Mouse (Mus musculus) heart, adult 2 months (tissue): Measurements from ENCODE around the gene Gm20388. TPM values are rescaled to one million over a fixed set of nuclear protein-coding genes. Genes with fewer than 3 reads are reported as not detected.

ENCODE experiments used
- DNase-seq, 2 experiments: peaks; one replicate each; pipeline ENCODE4 v3.0.0; 2021
- H3K27ac ChIP-seq: fragments of 200-600 bp; 2 replicates; pipeline ENCODE4 v1.8.1; 2022
- H3K27me3 ChIP-seq: fragments of 200-500 bp; 2 replicates; pipeline ENCODE4 v1.6.1; 2012; ENCODE audit warnings: mild to moderate bottlenecking, low read length, inconsistent platforms, mixed read lengths; ENCODE audit not compliant: control insufficient read depth, insufficient read depth
- H3K36me3 ChIP-seq: fragments of 200-500 bp; 2 replicates; pipeline ENCODE4 v1.6.1; 2012; ENCODE audit warnings: low read length, inconsistent platforms; ENCODE audit not compliant: control insufficient read depth, insufficient read depth
- H3K4me1 ChIP-seq: fragments of 200-500 bp; 2 replicates; pipeline ENCODE4 v1.6.1; 2011; ENCODE audit warnings: low read length; ENCODE audit not compliant: control insufficient read depth, insufficient read depth
- H3K4me3 ChIP-seq: fragments of 200-600 bp; 2 replicates; pipeline ENCODE4 v1.8.1; 2022
- H3K79me2 ChIP-seq: fragments of 200-500 bp; replicated peaks from 2 replicates; pipeline ENCODE4 v1.6.1; 2012; ENCODE audit warnings: mild to moderate bottlenecking, inconsistent platforms, low read length, moderate library complexity, mixed read lengths; ENCODE audit not compliant: control insufficient read depth, insufficient read depth
- H3K9ac ChIP-seq: fragments of 200-500 bp; 2 replicates; pipeline ENCODE4 v1.6.1; 2012; ENCODE audit warnings: low read depth, mild to moderate bottlenecking, control low read depth, inconsistent platforms, low read length, mixed read lengths
- CTCF ChIP-seq: fragments of 200-600 bp; IDR thresholded peaks from 2 replicates; pipeline ENCODE4 v1.8.1; 2022; ENCODE audit warnings: antibody characterized with exemption, mild to moderate bottlenecking, moderate library complexity
- EP300 ChIP-seq: fragments of 200-500 bp; IDR thresholded peaks from 2 replicates; pipeline ENCODE4 v1.6.1; 2011; ENCODE audit warnings: low read depth, low read length, control low read depth; ENCODE audit not compliant: insufficient read depth
- POLR2A ChIP-seq: fragments of 200-500 bp; IDR thresholded peaks from 2 replicates; pipeline ENCODE4 v1.6.1; 2011; ENCODE audit warnings: mild to moderate bottlenecking, low read depth, low read length, control low read depth; ENCODE audit not compliant: insufficient read depth
- WGBS: fragments of 180-500 bp; shearing (Covaris S2); methylation state at CpG from one replicate; pipeline ENCODE4 v1.1.7; 2018; 5-methylcytosine and 5-hydroxymethylcytosine counted together
- intact Hi-C: fragments of 180-260 bp; cut with DNase I; formaldehyde crosslinking; loops from one replicate; pipeline ENCODE4 v1.15.1; 2025
- polyA plus RNA-seq: library from polyadenylated mRNA; depleted of rRNA; stranded (reverse); fragments of >200 nt; gene quantifications from 2 replicates; pipeline ENCODE4 v1.2.3, GENCODE M21; 2012
- total RNA-seq, 2 experiments: library from RNA; stranded (reverse); gene quantifications; 2 replicates each; pipeline ENCODE4 v1.2.3; 2021

Gene Gm20388
- total and polyA plus RNA-seq, 3 experiments: 1.8 to 32.3 TPM; not detected in 1

DNA sequence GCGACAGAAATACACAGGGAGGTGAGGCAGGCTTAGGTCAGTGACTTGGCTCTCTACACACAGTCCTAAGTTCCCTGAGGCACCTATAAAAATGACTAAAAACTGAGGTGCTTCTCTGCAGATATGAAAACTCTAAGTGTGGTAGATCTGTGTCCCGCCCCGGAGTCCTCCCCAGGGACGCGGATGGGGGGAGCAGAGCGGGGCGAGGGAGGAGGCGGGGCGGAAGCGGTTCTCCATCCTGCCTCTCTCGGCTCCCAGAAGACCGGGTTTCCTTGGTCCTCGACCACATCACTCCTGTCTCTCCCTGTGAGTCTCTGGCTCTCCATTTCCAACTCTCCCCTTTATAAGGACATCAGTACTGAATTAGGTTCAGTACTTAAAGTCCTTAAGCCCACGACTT is 2433.1 kb downstream of the Gm20388 start:
- no peaks in the 10 kb centered on the region for H3K27me3 ChIP-seq
- H3K27ac ChIP-seq: peak overlapping the region; percentile 49; the same call in 1 of the 2 replicates
- TF ChIP-seq CTCF (no peak), POLR2A (peak; percentile 54; the same call in 1 of the 2 replicates)
- no peaks in the 10 kb centered on the region for H3K79me2 ChIP-seq
- 1% methylated on average over 14 of the region's 14 CpGs for WGBS
- no peaks in the 10 kb centered on the region for H3K36me3 ChIP-seq
- peaks cover 13% of the 10 kb centered on the region for H3K4me1 ChIP-seq
- H3K4me3 ChIP-seq: peak overlapping the region; percentile 26; the same call in 1 of the 2 replicates
- intact Hi-C loops: loop anchor here (2.0 kb wide), 1 partner anchor 25 kb away; no protein-coding TSS in a partner anchor
- H3K9ac ChIP-seq: no peak overlapping the region
- DNase-seq: peak; percentile 61 to 62

DNA sequence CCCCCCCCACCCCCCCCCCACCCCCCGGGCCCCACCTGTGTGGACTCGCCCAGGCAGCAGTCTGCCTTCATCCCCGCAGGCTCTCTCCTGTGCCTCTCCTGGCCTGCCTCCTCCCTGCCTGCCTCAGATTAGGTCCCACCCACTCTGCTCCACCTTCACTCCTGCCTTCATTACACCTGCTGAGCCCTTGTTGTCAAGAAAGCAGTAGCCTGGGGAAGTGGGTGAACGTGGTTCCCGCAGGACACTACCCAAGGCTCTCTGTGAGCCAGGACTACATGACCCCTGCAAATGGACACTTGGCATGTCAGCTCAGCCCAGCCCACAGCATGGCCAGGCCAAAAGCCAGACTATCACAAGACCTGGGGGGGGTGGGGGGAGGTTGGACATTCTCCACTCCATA is 2433.6 kb downstream of the Gm20388 start:
- intact Hi-C loops: no loop called here
- no peak for TF ChIP-seq POLR2A
- no peak for TF ChIP-seq CTCF
- TF ChIP-seq EP300: no peak
- no peak overlapping the region for H3K9ac ChIP-seq
- H3K79me2 ChIP-seq: no peaks in the 10 kb centered on the region
- H3K27me3 ChIP-seq: no peaks in the 10 kb centered on the region
- peaks cover 13% of the 10 kb centered on the region for H3K4me1 ChIP-seq
- H3K4me3 ChIP-seq: no peak overlapping the region
- H3K36me3 ChIP-seq: no peaks in the 10 kb centered on the region
- H3K27ac ChIP-seq: no peak overlapping the region
- DNase-seq: no peak
- 8% methylated on average over 3 of the region's 5 CpGs for WGBS

DNA sequence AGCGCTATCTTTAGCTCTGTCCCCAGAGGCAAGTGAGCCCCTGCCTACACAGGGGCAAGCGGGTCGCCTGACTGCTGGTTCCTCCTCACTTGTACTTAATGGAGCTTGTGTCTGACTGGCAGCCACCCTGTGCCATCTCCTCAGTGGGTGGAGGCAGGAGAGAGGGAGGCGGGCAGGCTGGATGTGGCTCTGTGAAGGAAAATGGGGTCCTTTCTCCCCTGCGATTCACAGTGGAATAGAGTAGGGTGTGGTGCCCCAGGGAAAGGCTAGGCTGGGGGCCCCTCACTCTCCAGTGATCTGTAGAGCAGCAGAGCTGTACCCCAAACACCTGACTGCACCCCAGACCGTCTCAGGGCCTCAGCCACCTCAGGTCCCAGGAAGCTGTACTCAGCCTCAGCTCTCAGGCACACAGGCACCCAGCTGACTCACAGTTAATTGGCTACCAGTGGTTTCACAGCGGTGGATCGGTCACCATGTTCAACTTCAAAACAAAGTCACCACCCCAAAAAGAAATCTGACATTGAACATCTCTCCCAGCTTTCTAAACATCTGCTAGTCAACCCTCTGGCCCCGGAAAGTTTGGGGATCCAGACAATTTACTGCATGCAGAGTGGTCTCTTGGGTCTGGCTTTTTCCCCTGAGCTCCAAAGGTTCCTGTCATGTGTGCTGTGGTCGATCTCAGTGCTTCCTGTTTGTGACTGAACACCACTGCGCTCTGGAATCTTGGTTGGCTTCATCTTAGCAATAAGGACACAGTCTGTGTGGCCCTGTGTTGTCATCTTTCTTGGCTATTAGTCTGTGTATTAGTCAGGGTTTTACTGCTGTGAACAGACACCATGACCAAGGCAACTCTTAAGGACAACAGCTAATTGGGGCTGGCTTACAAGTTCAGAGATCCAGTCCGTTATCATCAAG is 2434.8 kb downstream of the Gm20388 start:
- no peaks in the 10 kb centered on the region for H3K36me3 ChIP-seq
- intact Hi-C loops: no loop called here
- no peak for DNase-seq
- 59% methylated on average over 12 of the region's 12 CpGs for WGBS
- TF ChIP-seq CTCF (no peak), POLR2A (no peak), EP300 (no peak)
- H3K79me2 ChIP-seq: no peaks in the 10 kb centered on the region
- H3K4me1 ChIP-seq: peaks cover 13% of the 10 kb centered on the region
- no peak overlapping the region for H3K4me3 ChIP-seq
- no peak overlapping the region for H3K9ac ChIP-seq
- no peaks in the 10 kb centered on the region for H3K27me3 ChIP-seq
- no peak overlapping the region for H3K27ac ChIP-seq

DNA sequence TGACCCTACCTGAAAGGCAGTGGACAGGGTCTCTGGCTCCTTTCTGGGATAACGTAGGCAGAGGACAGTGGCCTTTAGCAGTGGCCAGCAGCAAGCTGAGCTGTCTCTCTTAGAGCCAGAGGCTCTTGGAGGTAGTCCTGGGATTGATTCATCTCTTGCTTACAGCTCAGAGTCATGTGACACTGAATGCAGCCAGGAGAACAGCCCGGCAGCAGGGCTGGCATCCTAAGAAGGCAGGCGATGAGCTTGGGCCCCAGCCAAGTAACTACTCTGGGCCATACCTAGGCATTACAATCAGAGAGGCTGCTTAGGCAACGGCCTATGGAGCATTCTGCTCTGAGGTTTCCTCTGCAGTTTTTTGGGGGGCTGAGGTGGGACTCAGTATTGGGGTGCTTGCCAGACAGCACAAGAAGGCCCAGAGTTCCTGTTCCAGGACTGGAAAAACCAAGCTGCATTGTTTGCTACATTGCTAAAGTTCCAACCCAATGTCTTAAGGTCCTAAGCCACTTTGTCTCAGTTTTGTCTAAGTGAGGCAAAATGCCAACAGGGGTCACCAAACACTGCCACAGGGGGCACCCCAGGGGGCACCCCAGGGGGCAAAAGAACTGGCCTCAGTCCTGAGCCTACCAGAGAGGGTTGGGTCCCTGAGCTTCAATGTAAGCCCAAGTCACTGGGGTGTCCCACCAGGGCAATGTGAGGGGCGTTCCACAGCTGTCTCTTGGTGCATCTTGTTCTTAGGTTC is 2437.3 kb downstream of the Gm20388 start:
- Histone ChIP-seq H3K36me3 (no peaks in the 10 kb centered on the region), H3K27me3 (no peaks in the 10 kb centered on the region), H3K79me2 (no peaks in the 10 kb centered on the region), H3K4me3 (no peak overlapping the region), H3K27ac (no peak overlapping the region), H3K9ac (no peak overlapping the region), H3K4me1 (peaks cover 9% of the 10 kb centered on the region)
- WGBS: 50% methylated on average over 5 of the region's 5 CpGs
- TF ChIP-seq POLR2A (no peak), EP300 (no peak), CTCF (no peak)
- DNase-seq: peak in 1 of 2 experiments; percentile 65
- intact Hi-C loops: no loop called here

DNA sequence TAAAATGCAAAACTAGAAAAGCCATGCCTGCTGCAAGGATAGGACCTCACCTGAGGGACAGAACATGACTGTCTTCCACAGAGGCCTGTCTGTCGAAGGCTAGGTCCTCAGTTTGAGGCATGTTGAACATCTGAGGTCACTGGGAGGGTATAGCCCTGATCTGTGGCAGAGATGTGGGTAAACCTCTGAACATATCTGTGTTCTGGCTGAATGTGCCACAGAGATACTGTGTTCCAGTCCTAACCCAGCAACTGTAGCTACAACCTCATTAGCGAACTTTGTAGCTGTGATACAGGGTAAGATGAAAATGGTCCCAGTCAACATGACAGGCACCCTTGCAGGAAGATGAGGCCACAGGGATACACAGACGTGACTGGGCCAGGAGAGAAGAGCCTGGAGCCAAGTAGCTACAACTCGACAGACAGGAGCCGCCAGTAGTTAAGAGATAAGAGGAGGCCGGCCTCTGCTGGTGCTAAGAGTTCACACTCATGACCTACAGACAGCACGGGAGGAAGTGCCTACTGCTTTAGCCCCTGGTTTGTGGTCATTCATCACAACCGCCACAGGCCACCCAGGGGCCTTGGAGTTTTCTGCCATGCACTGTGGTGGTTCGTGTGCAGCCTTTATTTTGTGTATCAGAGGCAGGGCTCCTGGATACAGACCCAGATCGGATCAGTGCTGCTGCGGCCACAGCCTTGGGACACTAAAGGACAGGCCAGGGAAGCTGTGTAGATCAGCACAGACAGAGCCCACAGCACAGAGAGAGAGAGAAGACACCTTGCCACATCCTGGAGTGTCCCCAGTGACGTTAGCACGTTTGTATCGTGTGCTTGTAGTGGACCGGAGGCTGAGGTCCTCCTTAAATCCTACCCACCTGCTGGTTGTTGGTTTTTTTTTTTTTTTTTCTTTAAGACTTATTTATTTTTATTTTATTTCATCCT is 2439.0 kb downstream of the Gm20388 start:
- H3K4me3 ChIP-seq: no peak overlapping the region
- no peak overlapping the region for H3K9ac ChIP-seq
- H3K27ac ChIP-seq: no peak overlapping the region
- H3K36me3 ChIP-seq: no peaks in the 10 kb centered on the region
- no peaks in the 10 kb centered on the region for H3K79me2 ChIP-seq
- TF ChIP-seq CTCF (no peak), EP300 (no peak), POLR2A (no peak)
- H3K4me1 ChIP-seq: peaks cover 3% of the 10 kb centered on the region; the same call in 1 of the 2 replicates
- no peaks in the 10 kb centered on the region for H3K27me3 ChIP-seq
- 41% methylated on average over 15 of the region's 15 CpGs for WGBS
- peak in 1 of 2 experiments; percentile 36 for DNase-seq
- intact Hi-C loops: no loop called here
